Mouse (Mus musculus): ENCODE measurements around the gene Phf23. TPM values are rescaled to one million over a fixed set of nuclear protein-coding genes. Genes with fewer than 3 reads are reported as not detected.

Phf23 gene
- polyA plus RNA-seq (2014; fragmentation: Nextera tagmentation; extraction: Ambion mirVana): 33.2 and 36.6 TPM in 2 replicates

- Histone ChIP-seq H3K36me3 (ENCODE audit: control insufficient read depth, insufficient read depth, low read length) (peaks cover 25% of the 10 kb centered on the region), H3K4me3 (ENCODE audit: low read depth, low read length) (peak within 1 kb of the TSS; percentile 97), H3K9me3 (ENCODE audit: control insufficient read depth, low read length) (no peaks in the 10 kb centered on the region), H3K9ac (ENCODE audit: low read depth, low read length) (peak within 1 kb of the TSS; percentile 99), H3K27me3 (replicated peaks; ENCODE audit: control insufficient read depth, insufficient read depth, low read length) (no peaks in the 10 kb centered on the region), H3K4me2 (peak within 1 kb of the TSS; percentile 75), H3K4me1 (replicated peaks; ENCODE audit: control insufficient read depth, insufficient read depth, low read length) (peaks cover 26% of the 10 kb centered on the region), H3K27ac (ENCODE audit: low read depth, low read length) (peak within 1 kb of the TSS; percentile 99)
- ATAC-seq (replicated peaks; ENCODE audit: low FRiP score): peak; percentile 82
- under 1% methylated on average over 36 of the region's 36 CpGs for WGBS
- peak; percentile 98 for DNase-seq (ENCODE audit: low spot score)
Measured at GRCm38 (mm10) chr11:69995391-69995960, at the start of gene Phf23. Gene Phf23 (plus strand): TSS chr11:69995777.

GRCm38 (mm10) chr11:69945997-69946891 lies 49.3 kb upstream of the Phf23 start:
- DNase-seq (ENCODE audit: low spot score) (no peak), ATAC-seq (replicated peaks; ENCODE audit: low FRiP score) (peak; percentile 67)
- Histone ChIP-seq H3K4me1 (replicated peaks; ENCODE audit: control insufficient read depth, insufficient read depth, low read length) (peaks cover 25% of the 10 kb centered on the region), H3K27me3 (replicated peaks; ENCODE audit: control insufficient read depth, insufficient read depth, low read length) (peaks cover 21% of the 10 kb centered on the region), H3K36me3 (ENCODE audit: control insufficient read depth, insufficient read depth, low read length) (0 out of 2 replicates have a peak, but pooled peaks cover 2% of the 10 kb centered on the region), H3K27ac (ENCODE audit: low read depth, low read length) (peak overlapping the region; percentile 68), H3K4me3 (ENCODE audit: low read depth, low read length) (peak overlapping the region; percentile 60), H3K4me2 (peak overlapping the region; percentile 84), H3K9ac (ENCODE audit: low read depth, low read length) (peak overlapping the region; percentile 65), H3K9me3 (ENCODE audit: control insufficient read depth, low read length) (no peaks in the 10 kb centered on the region)
- WGBS: 83% methylated on average over 18 of the region's 18 CpGs

- Histone ChIP-seq H3K4me2 (peak overlapping the region; percentile 84), H3K4me1 (replicated peaks; ENCODE audit: control insufficient read depth, insufficient read depth, low read length) (peaks cover 25% of the 10 kb centered on the region), H3K27ac (ENCODE audit: low read depth, low read length) (peak overlapping the region; percentile 68), H3K9me3 (ENCODE audit: control insufficient read depth, low read length) (no peaks in the 10 kb centered on the region), H3K4me3 (ENCODE audit: low read depth, low read length) (peak overlapping the region; percentile 60), H3K27me3 (replicated peaks; ENCODE audit: control insufficient read depth, insufficient read depth, low read length) (peaks cover 24% of the 10 kb centered on the region), H3K9ac (ENCODE audit: low read depth, low read length) (peak overlapping the region; percentile 65), H3K36me3 (ENCODE audit: control insufficient read depth, insufficient read depth, low read length) (0 out of 2 replicates have a peak, but pooled peaks cover 2% of the 10 kb centered on the region)
- ATAC-seq (replicated peaks; ENCODE audit: low FRiP score) (peak; percentile 1), DNase-seq (ENCODE audit: low spot score) (peak; percentile 49)
- WGBS: 12% methylated on average over 29 of the region's 29 CpGs
Measured at GRCm38 (mm10) chr11:69947337-69948065, 48.1 kb upstream of the Phf23 start.

GRCm38 (mm10) chr11:69948066-69948762 lies 47.4 kb upstream of the Phf23 start, which contains the start of gene Slc2a4:
Gene Slc2a4 (minus strand): TSS chr11:69948188.
- peaks cover 18% of the 10 kb centered on the region; the same call in 1 of the 2 replicates for H3K27me3 ChIP-seq (replicated peaks; ENCODE audit: control insufficient read depth, insufficient read depth, low read length)
- WGBS: 1% methylated on average over 33 of the region's 34 CpGs
- H3K9ac ChIP-seq (ENCODE audit: low read depth, low read length): peak within 1 kb of the TSS; percentile 65
- H3K9me3 ChIP-seq (ENCODE audit: control insufficient read depth, low read length): no peaks in the 10 kb centered on the region
- peak within 1 kb of the TSS; percentile 60 for H3K4me3 ChIP-seq (ENCODE audit: low read depth, low read length)
- peak; percentile 92 for ATAC-seq (replicated peaks; ENCODE audit: low FRiP score)
- DNase-seq (ENCODE audit: low spot score): peak; percentile 94
- H3K4me1 ChIP-seq (replicated peaks; ENCODE audit: control insufficient read depth, insufficient read depth, low read length): peaks cover 25% of the 10 kb centered on the region
- peak within 1 kb of the TSS; percentile 84 for H3K4me2 ChIP-seq
- H3K36me3 ChIP-seq (ENCODE audit: control insufficient read depth, insufficient read depth, low read length): 0 out of 2 replicates have a peak, but pooled peaks cover 2% of the 10 kb centered on the region
- peak within 1 kb of the TSS; percentile 70 for H3K27ac ChIP-seq (ENCODE audit: low read depth, low read length)

GRCm38 (mm10) chr11:69948763-69949150 lies 46.8 kb upstream of the Phf23 start:
- no peaks in the 10 kb centered on the region for H3K9me3 ChIP-seq (ENCODE audit: control insufficient read depth, low read length)
- 0 out of 2 replicates have a peak, but pooled peaks cover 2% of the 10 kb centered on the region for H3K36me3 ChIP-seq (ENCODE audit: control insufficient read depth, insufficient read depth, low read length)
- H3K4me2 ChIP-seq: peak overlapping the region; percentile 84
- ATAC-seq (replicated peaks; ENCODE audit: low FRiP score) (peak; percentile 53), DNase-seq (ENCODE audit: low spot score) (peak; percentile 85)
- peak overlapping the region; percentile 70 for H3K27ac ChIP-seq (ENCODE audit: low read depth, low read length)
- 1% methylated on average over 14 of the region's 14 CpGs for WGBS
- peak overlapping the region; percentile 60 for H3K4me3 ChIP-seq (ENCODE audit: low read depth, low read length)
- H3K9ac ChIP-seq (ENCODE audit: low read depth, low read length): peak overlapping the region; percentile 64
- peaks cover 16% of the 10 kb centered on the region; the same call in 1 of the 2 replicates for H3K27me3 ChIP-seq (replicated peaks; ENCODE audit: control insufficient read depth, insufficient read depth, low read length)
- peaks cover 25% of the 10 kb centered on the region for H3K4me1 ChIP-seq (replicated peaks; ENCODE audit: control insufficient read depth, insufficient read depth, low read length)

GRCm38 (mm10) chr11:69950807-69951459 lies 44.6 kb upstream of the Phf23 start:
- Histone ChIP-seq H3K27ac (ENCODE audit: low read depth, low read length) (no peak overlapping the region), H3K27me3 (replicated peaks; ENCODE audit: control insufficient read depth, insufficient read depth, low read length) (peaks cover 11% of the 10 kb centered on the region; the same call in 1 of the 2 replicates), H3K9me3 (ENCODE audit: control insufficient read depth, low read length) (no peaks in the 10 kb centered on the region), H3K4me2 (no peak overlapping the region), H3K36me3 (ENCODE audit: control insufficient read depth, insufficient read depth, low read length) (no peaks in the 10 kb centered on the region), H3K4me1 (replicated peaks; ENCODE audit: control insufficient read depth, insufficient read depth, low read length) (peaks cover 23% of the 10 kb centered on the region), H3K9ac (ENCODE audit: low read depth, low read length) (no peak overlapping the region), H3K4me3 (ENCODE audit: low read depth, low read length) (no peak overlapping the region)
- WGBS: 45% methylated on average over 4 of the region's 4 CpGs
- no peak for ATAC-seq (replicated peaks; ENCODE audit: low FRiP score)
- DNase-seq (ENCODE audit: low spot score): no peak

GRCm38 (mm10) chr11:69952274-69952673 lies 43.3 kb upstream of the Phf23 start:
- H3K9me3 ChIP-seq (ENCODE audit: control insufficient read depth, low read length): no peaks in the 10 kb centered on the region
- peaks cover 8% of the 10 kb centered on the region; the same call in 1 of the 2 replicates for H3K27me3 ChIP-seq (replicated peaks; ENCODE audit: control insufficient read depth, insufficient read depth, low read length)
- H3K4me2 ChIP-seq: no peak overlapping the region
- H3K36me3 ChIP-seq (ENCODE audit: control insufficient read depth, insufficient read depth, low read length): no peaks in the 10 kb centered on the region
- no peak overlapping the region for H3K9ac ChIP-seq (ENCODE audit: low read depth, low read length)
- ATAC-seq (replicated peaks; ENCODE audit: low FRiP score) (no peak), DNase-seq (ENCODE audit: low spot score) (no peak)
- H3K4me3 ChIP-seq (ENCODE audit: low read depth, low read length): no peak overlapping the region
- H3K27ac ChIP-seq (ENCODE audit: low read depth, low read length): no peak overlapping the region
- WGBS: 47% methylated on average over 1 of the region's 1 CpGs
- H3K4me1 ChIP-seq (replicated peaks; ENCODE audit: control insufficient read depth, insufficient read depth, low read length): peaks cover 12% of the 10 kb centered on the region

All from liver, embryonic 11.5 days (tissue).